Mouse (Mus musculus) layer of hippocampus, adult 6 months (tissue): ENCODE results near the gene Sec24d. TPM values are rescaled to one million over a fixed set of nuclear protein-coding genes. Genes with fewer than 3 reads are reported as not detected.

Source experiments
- long read RNA-seq, 2 experiments: library from polyadenylated mRNA; unstranded; transcript quantifications; one replicate each; pipeline ENCODE4 v2.0.0; 2019 to 2020
- polyA plus RNA-seq: library from polyadenylated mRNA; unstranded; fragments of <200 nt; fragmentation: Nextera tagmentation; gene quantifications from 2 replicates; pipeline ENCODE4 v1.2.3, GENCODE M21; 2021

Gene Sec24d
- 7.3 and 9.4 TPM in 2 replicates for polyA plus RNA-seq
- long read RNA-seq, experiment 1, partial matches to known transcripts = 6 of 9 reads
- long read RNA-seq, experiment 1, other reads (novel, unspliced or antisense) = 0 of 9 reads
- long read RNA-seq, experiment 2, transcript Sec24d-201 (23 exons, 3,903 nt) = major isoform, 35 of 55 reads
- long read RNA-seq, experiment 2, partial matches to known transcripts = 16 of 55 reads
- long read RNA-seq, experiment 2, other reads (novel, unspliced or antisense) = 4 of 55 reads

GRCm38 (mm10) chr3:123266753-123267651, at the start of gene Sec24d:
Gene Sec24d, plus strand, starts transcription at chr3:123267455.

GRCm38 (mm10) chr3:123235921-123236320, 31.3 kb upstream of the Sec24d start, which contains the start of gene Synpo2:
Gene Synpo2, minus strand, starts transcription at chr3:123236149.

GRCm38 (mm10) chr3:123385486-123386156, 118.4 kb downstream of the Sec24d start, which contains the start of gene Mettl14:
Gene Mettl14, minus strand, starts transcription at chr3:123386108.

Other genes with a start within 250 kb of the Sec24d start
- 0.54 and 0.95 TPM in 2 replicates for gene Myoz2, start 232.4 kb upstream of the Sec24d start, polyA plus RNA-seq
- gene Synpo2, start 31.3 kb upstream of the Sec24d start, polyA plus RNA-seq = 1.4 and 2.1 TPM in 2 replicates
- gene Mettl14, start 118.7 kb downstream of the Sec24d start, polyA plus RNA-seq = 8.4 and 8.7 TPM in 2 replicates
- 8.7 and 9.3 TPM in 2 replicates for gene Prss12, start 179.5 kb downstream of the Sec24d start, polyA plus RNA-seq